Mouse (Mus musculus) ZHBTc4 (cell line): ENCODE data around the gene Selenoh.
"Not testable (repeated sequence)": the region's sequence is repeated elsewhere in the genome, so short reads cannot be mapped to it uniquely, and the experiment has no call there.

Experiments
- DNase-seq: peaks from one replicate; pipeline ENCODE4 v3.0.0-alpha.2; 2011; ENCODE audit warnings: low read depth, low spot score

Selenoh gene

GRCm38 (mm10) chr2:84671535-84671934 is 965 bp upstream of the Selenoh start:
- DNase-seq: not testable (repeated sequence)

GRCm38 (mm10) chr2:84669828-84670568 is 572 bp downstream of the Selenoh start:
- DNase-seq: no peak

GRCm38 (mm10) chr2:84666081-84666480 is 4.5 kb downstream of the Selenoh start:
- no peak for DNase-seq

- DNase-seq: peak; percentile 85
These were observed 7.7 kb downstream of the Selenoh start for GRCm38 (mm10) chr2:84662866-84663265.

GRCm38 (mm10) chr2:84660253-84660652 is 10.3 kb downstream of the Selenoh start:
- peak; percentile 84 for DNase-seq

GRCm38 (mm10) chr2:84658806-84659205 is 11.8 kb downstream of the Selenoh start, which contains the start of gene Btbd18:
TSS of gene Btbd18 (plus strand) at chr2:84659079.
- DNase-seq: peak; percentile 89

GRCm38 (mm10) chr2:84655864-84656263 is 14.7 kb downstream of the Selenoh start:
- no peak for DNase-seq

- no peak for DNase-seq
These were observed 17.2 kb downstream of the Selenoh start for GRCm38 (mm10) chr2:84653354-84653753.

GRCm38 (mm10) chr2:84650464-84651195 is 19.9 kb downstream of the Selenoh start, which contains the start of gene Ctnnd1:
TSS of gene Ctnnd1 (minus strand) at chr2:84650765.
- peak; percentile 92 for DNase-seq

GRCm38 (mm10) chr2:84649674-84650073 is 20.9 kb downstream of the Selenoh start:
- DNase-seq: peak; percentile 35

- DNase-seq: no peak
These were observed 22.2 kb downstream of the Selenoh start for GRCm38 (mm10) chr2:84648369-84648768.

GRCm38 (mm10) chr2:84647051-84647568 is 23.5 kb downstream of the Selenoh start:
- no peak for DNase-seq

- no peak for DNase-seq
These were observed 24.4 kb downstream of the Selenoh start for GRCm38 (mm10) chr2:84646138-84646537.

- no peak for DNase-seq
These were observed 29.7 kb downstream of the Selenoh start for GRCm38 (mm10) chr2:84640833-84641232.

GRCm38 (mm10) chr2:84638428-84639220 is 31.9 kb downstream of the Selenoh start:
- DNase-seq: no peak

- DNase-seq: no peak
These were observed 33.0 kb downstream of the Selenoh start for GRCm38 (mm10) chr2:84637452-84638165.

- DNase-seq: peak; percentile 36
These were observed 34.3 kb downstream of the Selenoh start for GRCm38 (mm10) chr2:84636231-84636741.

- DNase-seq: peak; percentile 80
These were observed 35.0 kb downstream of the Selenoh start for GRCm38 (mm10) chr2:84635611-84636010.

- DNase-seq: no peak
These were observed 35.6 kb downstream of the Selenoh start for GRCm38 (mm10) chr2:84634934-84635482.

- no peak for DNase-seq
These were observed 36.6 kb downstream of the Selenoh start for GRCm38 (mm10) chr2:84634006-84634405.
